Mouse (Mus musculus): Measurements from ENCODE around the gene Dok3. TPM values are rescaled to one million over a fixed set of nuclear protein-coding genes. Genes with fewer than 3 reads are reported as not detected.

The Dok3 gene
- total and polyA plus RNA-seq, 3 experiments = 9.0 to 38.4 (median 30.3) TPM

DNA sequence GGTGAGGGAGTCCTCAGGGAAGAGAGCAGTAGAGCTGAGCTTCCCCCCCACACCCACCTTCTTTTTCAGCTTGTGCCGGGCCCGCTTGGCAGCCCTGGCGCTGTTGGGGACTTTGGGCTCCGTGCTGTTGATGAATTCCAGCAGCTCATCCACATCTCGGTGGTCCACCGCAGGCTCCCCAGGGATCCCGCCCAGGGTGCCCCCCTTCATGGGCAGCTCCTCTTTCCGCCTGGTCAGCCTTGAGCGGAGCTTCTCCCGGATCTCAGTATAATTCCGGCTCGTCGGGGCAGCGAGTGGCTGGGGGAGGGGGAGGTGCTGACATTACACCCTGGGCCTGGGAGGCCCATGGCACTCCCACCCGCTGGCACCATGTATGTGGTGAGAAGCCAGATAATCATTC, 20.0 kb upstream of the Dok3 start:
- Histone ChIP-seq H3K9me3 (replicated peaks; ENCODE audit: low read length) (no peaks in the 10 kb centered on the region), H3K9ac (ENCODE audit: insufficient read depth, low read depth) (no peak overlapping the region), H3K4me1 (ENCODE audit: control insufficient read depth in 1 of 2, insufficient read depth in 2 of 2) (no peaks in the 10 kb centered on the region), H3K4me3 (replicated peaks in 1 of 3; ENCODE audit: low read depth in 2 of 3, low read length in 2 of 3, poor library complexity in 1 of 3) (no peak overlapping the region), H3K4me2 (ENCODE audit: insufficient read depth, low read depth, poor library complexity, severe bottlenecking) (no peak overlapping the region), H3K27me3 (replicated peaks) (no peaks in the 10 kb centered on the region), H3K36me3 (replicated peaks in 1 of 2; ENCODE audit: control insufficient read depth in 1 of 2, insufficient read depth in 1 of 2, low read length in 1 of 2) (peaks cover 59 to 99% of the 10 kb centered on the region in 2 experiments), H3K27ac (ENCODE audit: insufficient read depth, low read depth) (no peak overlapping the region), H3K79me2 (replicated peaks; ENCODE audit: control insufficient read depth, extremely low read depth, insufficient read depth, poor library complexity, severe bottlenecking) (no peaks in the 10 kb centered on the region)
- dilution Hi-C loops (cut with MboI; ENCODE audit: extremely low pct_ligation_motif_present, extremely low pct_unique_long_range_greater_than_20kb, low sequenced_read_pairs) (no loop called here), in situ Hi-C loops (cut with MboI; ENCODE audit: low pct_ligation_motif_present, low pct_unique_long_range_greater_than_20kb, low sequenced_read_pairs) (no loop called here)
- no peak for TF ChIP-seq POLR2A (IDR thresholded peaks at IDR 0.05; ENCODE audit: low read depth, low read length)
- TF ChIP-seq ETS1 (conservative IDR thresholded peaks at IDR 0.05; ENCODE audit: low read depth, low read length) = no peak
- no peak for TF ChIP-seq NRF1 (IDR thresholded peaks at IDR 0.05; ENCODE audit: low read depth, low read length)
- TF ChIP-seq HCFC1 (IDR thresholded peaks at IDR 0.05; ENCODE audit: low read depth, low read length) = no peak
- TF ChIP-seq CHD1 (IDR thresholded peaks at IDR 0.05; ENCODE audit: low read depth, low read length) = no peak
- TF ChIP-seq MAZ (IDR thresholded peaks at IDR 0.05; ENCODE audit: low read depth, low read length) = no peak
- TF ChIP-seq MXI1 (IDR thresholded peaks at IDR 0.05; ENCODE audit: low read depth, low read length) = no peak
- TF ChIP-seq JUN (IDR thresholded peaks at IDR 0.05; ENCODE audit: insufficient read depth, low read depth, low read length) = no peak
- TF ChIP-seq E2F4 (IDR thresholded peaks at IDR 0.05; ENCODE audit: insufficient replicate concordance, low read depth, low read length) = no peak
- no peak for TF ChIP-seq MEF2A (IDR thresholded peaks at IDR 0.05; ENCODE audit: borderline replicate concordance, low read depth, low read length)
- TF ChIP-seq JUND (conservative IDR thresholded peaks at IDR 0.05; ENCODE audit: low read depth, low read length) = no peak
- TF ChIP-seq IRF4 (IDR thresholded peaks at IDR 0.05; ENCODE audit: low read depth, low read length) = no peak
- TF ChIP-seq CTCF (conservative IDR thresholded peaks at IDR 0.05 in 1 of 2, IDR thresholded peaks at IDR 0.05 in 1 of 2; ENCODE audit: low read depth in 2 of 2, low read length in 2 of 2) = no peak
- no peak for DNase-seq (ENCODE audit: extremely low read depth)

GRCm38 (mm10) chr13:55548426-55548825, 19.3 kb upstream of the Dok3 start:
- Histone ChIP-seq H3K27me3 (replicated peaks) (no peaks in the 10 kb centered on the region), H3K4me1 (ENCODE audit: control insufficient read depth in 1 of 2, insufficient read depth in 2 of 2) (no peaks in the 10 kb centered on the region), H3K36me3 (replicated peaks in 1 of 2; ENCODE audit: control insufficient read depth in 1 of 2, insufficient read depth in 1 of 2, low read length in 1 of 2) (peaks cover 62 to 99% of the 10 kb centered on the region in 2 experiments), H3K9me3 (replicated peaks; ENCODE audit: low read length) (no peaks in the 10 kb centered on the region), H3K27ac (ENCODE audit: insufficient read depth, low read depth) (no peak overlapping the region), H3K9ac (ENCODE audit: insufficient read depth, low read depth) (no peak overlapping the region), H3K79me2 (replicated peaks; ENCODE audit: control insufficient read depth, extremely low read depth, insufficient read depth, poor library complexity, severe bottlenecking) (no peaks in the 10 kb centered on the region), H3K4me3 (replicated peaks in 1 of 3; ENCODE audit: low read depth in 2 of 3, low read length in 2 of 3, poor library complexity in 1 of 3) (no peak overlapping the region), H3K4me2 (ENCODE audit: insufficient read depth, low read depth, poor library complexity, severe bottlenecking) (no peak overlapping the region)
- dilution Hi-C loops (cut with MboI; ENCODE audit: extremely low pct_ligation_motif_present, extremely low pct_unique_long_range_greater_than_20kb, low sequenced_read_pairs) = no loop called here
- TF ChIP-seq GABPA (IDR thresholded peaks at IDR 0.05; ENCODE audit: insufficient replicate concordance, low read depth, low read length) (no peak), RCOR1 (conservative IDR thresholded peaks at IDR 0.05; ENCODE audit: low read depth, low read length) (no peak), HCFC1 (IDR thresholded peaks at IDR 0.05; ENCODE audit: low read depth, low read length) (no peak), MAZ (IDR thresholded peaks at IDR 0.05; ENCODE audit: low read depth, low read length) (no peak), ZC3H11A (IDR thresholded peaks at IDR 0.05; ENCODE audit: low read depth, low read length) (no peak), SMC3 (IDR thresholded peaks at IDR 0.05; ENCODE audit: low read depth, low read length) (no peak), MYC (IDR thresholded peaks at IDR 0.05; ENCODE audit: low read depth, low read length) (no peak), TCF12 (IDR thresholded peaks at IDR 0.05; ENCODE audit: low read depth, low read length) (no peak), TBP (conservative IDR thresholded peaks at IDR 0.05; ENCODE audit: low read depth, low read length) (no peak), ZMIZ1 (IDR thresholded peaks at IDR 0.05; ENCODE audit: low read depth, low read length) (no peak), BHLHE40 (IDR thresholded peaks at IDR 0.05; ENCODE audit: low read depth, low read length) (no peak), USF1 (IDR thresholded peaks at IDR 0.05; ENCODE audit: low read depth, low read length) (no peak), JUN (IDR thresholded peaks at IDR 0.05; ENCODE audit: insufficient read depth, low read depth, low read length) (no peak), ELF1 (IDR thresholded peaks at IDR 0.05; ENCODE audit: low read depth, low read length) (no peak)
- no peak for DNase-seq (ENCODE audit: extremely low read depth)
- in situ Hi-C loops (cut with MboI; ENCODE audit: low pct_ligation_motif_present, low pct_unique_long_range_greater_than_20kb, low sequenced_read_pairs) = no loop called here

Measured in CH12.LX (cell line).